Mouse (Mus musculus): Measurements from ENCODE around the gene Cpne6. TPM values are rescaled to one million over a fixed set of nuclear protein-coding genes. Genes with fewer than 3 reads are reported as not detected.

The Cpne6 gene
- total RNA-seq, 2 experiments from 2014 or later = 0.53 to 1.1 TPM

DNA sequence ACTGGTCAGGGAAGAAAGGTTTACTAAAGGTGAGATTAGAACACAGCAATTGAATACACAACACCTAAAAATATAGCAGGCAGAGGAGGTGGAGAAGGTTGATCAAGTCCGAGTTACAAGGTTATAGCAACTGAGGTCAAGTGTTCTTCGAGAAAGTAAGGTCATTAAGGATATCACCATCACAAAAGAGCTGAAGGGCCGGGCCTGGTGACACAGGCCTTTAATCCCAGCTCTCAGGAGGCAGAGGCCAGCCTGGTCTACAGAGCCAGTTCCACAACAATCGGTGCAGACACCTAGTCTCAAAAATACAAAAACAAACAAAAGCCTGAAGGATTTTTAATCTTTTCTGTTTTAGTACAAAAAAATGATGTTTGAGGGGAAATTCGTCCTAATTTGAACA is 41.1 kb downstream of the Cpne6 start:
- DNase-seq (ENCODE audit: low spot score in 2 of 2) = no peak

DNA sequence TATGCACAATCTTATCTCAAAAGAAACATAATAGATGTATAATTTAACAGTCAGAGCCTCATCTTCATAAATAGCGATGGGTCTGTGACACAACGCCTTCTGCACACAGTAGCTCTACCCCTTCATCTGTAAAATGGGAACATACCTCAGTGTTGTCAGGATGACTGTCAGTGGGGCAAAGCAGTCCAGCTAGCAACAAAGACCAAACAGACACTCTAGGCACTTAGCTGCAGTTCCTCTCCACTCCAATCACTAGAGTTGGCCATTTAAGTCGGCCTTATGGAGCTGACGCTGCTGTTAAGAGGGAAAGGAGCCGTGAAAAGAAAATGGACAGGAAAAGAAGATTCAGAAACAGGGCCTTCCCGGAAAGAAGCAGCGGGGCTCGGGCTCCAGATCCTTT is 41.5 kb downstream of the Cpne6 start:
- DNase-seq (ENCODE audit: low spot score in 2 of 2) = no peak

GRCm38 (mm10) chr14:55554635-55555034 is 44.4 kb downstream of the Cpne6 start:
- no peak for DNase-seq (ENCODE audit: low spot score in 2 of 2)

DNA sequence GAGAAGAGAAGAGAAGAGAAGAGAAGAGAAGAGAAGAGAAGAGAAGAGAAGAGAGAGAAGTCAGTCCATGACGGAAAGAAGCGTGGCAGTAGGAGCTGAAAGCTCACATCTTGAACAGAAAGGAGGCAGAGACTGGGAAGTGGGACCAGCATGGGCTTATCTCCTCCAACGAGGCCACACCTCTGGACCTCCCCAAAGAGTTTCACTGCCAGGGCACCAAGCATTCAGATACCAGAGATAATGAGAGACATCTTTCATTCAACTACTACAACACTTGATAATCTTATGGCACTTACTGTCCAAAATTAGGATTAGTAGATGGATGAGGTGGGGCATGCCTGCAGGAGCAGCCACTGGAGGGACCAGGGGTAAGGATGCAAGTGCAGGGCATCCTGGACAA is 45.5 kb downstream of the Cpne6 start:
- no peak for DNase-seq (ENCODE audit: low spot score in 2 of 2)

DNA sequence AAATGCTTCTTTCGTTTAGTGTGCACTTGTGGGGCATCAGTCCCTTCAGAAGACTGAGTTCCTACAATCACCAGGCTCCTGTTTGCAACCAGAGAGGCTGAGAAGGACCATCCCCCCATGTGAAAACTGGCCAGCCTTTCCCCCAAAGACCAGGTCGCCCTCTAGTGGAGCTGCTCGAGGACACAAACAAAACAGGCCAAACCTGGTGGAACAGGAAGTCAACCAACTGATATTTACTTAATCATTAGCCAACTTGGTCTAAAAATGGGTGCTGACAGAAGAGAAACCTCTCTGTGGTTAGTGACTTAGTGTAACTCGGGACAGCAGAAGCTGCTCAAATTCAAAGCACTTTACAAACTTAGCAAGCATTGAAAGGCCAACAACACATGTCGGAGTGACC is 46.8 kb downstream of the Cpne6 start:
- peak; percentile 43 to 67 for DNase-seq (ENCODE audit: low spot score in 2 of 2)

DNA sequence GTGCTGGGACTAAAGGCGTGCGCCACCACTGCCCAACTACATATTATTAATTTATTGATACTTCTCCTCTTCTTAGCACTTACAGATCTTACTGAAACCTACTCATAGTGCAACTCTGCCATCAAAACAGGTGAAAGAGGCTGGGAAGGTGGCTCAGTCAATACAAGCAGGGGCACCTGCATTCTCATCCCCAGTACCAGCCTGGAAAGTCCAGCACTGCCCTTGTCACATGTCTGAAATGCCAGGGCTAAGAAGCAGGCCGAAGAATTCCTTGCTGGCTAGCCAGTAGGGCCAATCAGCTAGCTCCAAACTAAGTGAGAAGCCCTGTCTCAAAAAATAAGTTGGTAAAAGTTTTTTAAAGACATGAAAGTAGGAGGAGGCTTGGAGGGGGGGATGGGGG is 47.3 kb downstream of the Cpne6 start:
- DNase-seq (ENCODE audit: low spot score in 2 of 2) = no peak

- no peak for DNase-seq (ENCODE audit: low spot score in 2 of 2)
Observed at GRCm38 (mm10) chr14:55558740-55559448, 48.6 kb downstream of the Cpne6 start.

DNA sequence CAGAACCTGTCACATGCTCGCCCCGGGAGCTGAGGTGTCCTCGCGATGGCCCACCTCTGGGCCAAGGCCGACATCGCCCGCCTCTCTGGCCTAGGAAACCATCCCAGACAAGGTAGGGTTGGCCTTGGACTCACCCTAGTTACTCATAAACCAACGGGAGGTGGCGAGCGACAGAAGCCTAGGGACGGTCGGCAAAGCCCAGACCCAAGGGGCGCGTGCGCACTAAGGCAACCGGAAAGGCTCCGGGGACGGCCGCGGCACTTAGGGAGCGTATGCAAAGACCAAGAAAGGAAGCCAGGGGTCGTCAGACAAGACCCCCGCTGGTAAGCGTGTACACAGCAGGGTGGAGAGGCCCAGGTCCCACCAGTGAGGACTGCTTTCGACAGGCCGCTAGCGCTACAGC is 49.6 kb downstream of the Cpne6 start, which contains the start of gene Dcaf11:
Gene Dcaf11 (plus strand): TSS at position 208 of the 403 bp plus-strand sequence.
- peak; percentile 70 to 87 for DNase-seq (ENCODE audit: low spot score in 2 of 2)

- DNase-seq (ENCODE audit: low spot score in 2 of 2) = peak; percentile 91 to 99
Observed at GRCm38 (mm10) chr14:55560202-55561073, 50.2 kb downstream of the Cpne6 start, which contains the start of gene A730061H03Rik. Gene A730061H03Rik (minus strand): TSS chr14:55560406.

DNA sequence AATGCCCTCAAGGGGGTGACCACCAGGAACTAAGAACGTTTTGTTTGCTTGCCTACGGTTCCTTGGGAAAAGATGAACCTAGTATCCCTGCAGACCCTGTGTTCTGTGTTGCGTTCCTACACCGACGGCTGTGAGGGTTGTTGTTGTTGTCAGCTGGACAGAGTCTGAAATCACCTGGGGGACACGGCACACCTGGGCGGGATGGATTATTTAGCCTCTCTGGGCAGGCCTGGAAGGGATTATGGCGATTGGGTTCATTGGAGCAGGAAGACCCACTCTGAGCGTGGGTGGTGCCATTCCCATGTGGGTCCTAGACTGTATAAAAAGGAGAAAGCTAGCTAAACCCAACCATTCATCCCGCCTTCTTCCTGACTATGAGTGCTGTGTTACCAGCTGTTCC is 51.6 kb downstream of the Cpne6 start:
- DNase-seq (ENCODE audit: low spot score in 2 of 2) = no peak

GRCm38 (mm10) chr14:55563249-55563648 is 53.0 kb downstream of the Cpne6 start:
- DNase-seq (ENCODE audit: low spot score in 2 of 2) = no peak

GRCm38 (mm10) chr14:55565748-55566147 is 55.5 kb downstream of the Cpne6 start:
- DNase-seq (ENCODE audit: low spot score in 2 of 2) = no peak

Other genes starting within 250 kb of the Cpne6 start
- 10 to 100 TPM; 82.9 to 85.8 TPM for gene Dhrs4, start 31.7 kb upstream of the Cpne6 start, total RNA-seq (2021)
- gene Carmil3, start 19.8 kb upstream of the Cpne6 start, total RNA-seq (2021) = 10 to 100 TPM; 19.6 to 25.4 TPM
- not detected for gene Nrl, start 14.5 kb downstream of the Cpne6 start, total RNA-seq (2021)
- 10 to 100 TPM; 63.4 to 64.0 TPM for gene Pck2, start 29.8 kb downstream of the Cpne6 start, total RNA-seq (2021)
- gene Dcaf11, start 49.6 kb downstream of the Cpne6 start, total RNA-seq (2021) = 10 to 100 TPM; 84.6 to 91.6 TPM
- gene A730061H03Rik, start 50.0 kb downstream of the Cpne6 start, total RNA-seq (2021) = 1 to 10 TPM; 1.0 to 1.2 TPM
- gene Fitm1, start 65.2 kb downstream of the Cpne6 start, total RNA-seq (2021) = 1 to 10 TPM; 6.5 to 10.0 TPM
- 100 to 1,000 TPM; 302 to 310 TPM for gene Psme1, start 67.7 kb downstream of the Cpne6 start, total RNA-seq (2021)
- gene Emc9, start 74.9 kb downstream of the Cpne6 start, total RNA-seq (2021) = 10 to 100 TPM; 40.9 to 47.0 TPM
- gene Psme2, start 80.7 kb downstream of the Cpne6 start, total RNA-seq (2021) = 100 to 1,000 TPM; 336 to 355 TPM
- gene Rnf31, start 81.3 kb downstream of the Cpne6 start, total RNA-seq (2021) = 10 to 100 TPM; 35.0 to 40.3 TPM
- gene Irf9, start 93.1 kb downstream of the Cpne6 start, total RNA-seq (2021) = 10 to 100 TPM; 19.1 to 19.9 TPM
- 1 to 10 TPM; 8.0 to 8.6 TPM for gene Rec8, start 107.6 kb downstream of the Cpne6 start, total RNA-seq (2021)
- gene Ipo4, start 125.5 kb downstream of the Cpne6 start, total RNA-seq (2021) = 100 to 1,000 TPM in 1 of 2 experiments, 10 to 100 TPM in 1; 96.8 to 108 TPM
- 1 to 10 TPM; 3.8 to 4.5 TPM for gene Gm49378, start 127.5 kb downstream of the Cpne6 start, total RNA-seq (2021)
- gene Tm9sf1, start 133.4 kb downstream of the Cpne6 start, total RNA-seq (2021) = 100 to 1,000 TPM in 1 of 2 experiments, 10 to 100 TPM in 1; 98.6 to 102 TPM
- gene Tssk4, start 139.7 kb downstream of the Cpne6 start, total RNA-seq (2021) = 1 to 10 TPM; 1.7 to 2.8 TPM
- 10 to 100 TPM; 57.4 to 63.3 TPM for gene Mdp1, start 150.1 kb downstream of the Cpne6 start, total RNA-seq (2021)
- 10 to 100 TPM; 29.2 to 29.7 TPM for gene Gmpr2, start 161.5 kb downstream of the Cpne6 start, total RNA-seq (2021)
- 100 to 1,000 TPM; 316 to 337 TPM for gene Nedd8, start 161.7 kb downstream of the Cpne6 start, total RNA-seq (2021)
- gene Tinf2, start 171.4 kb downstream of the Cpne6 start, total RNA-seq (2021) = 10 to 100 TPM; 33.0 to 33.2 TPM
- gene Tgm1, start 203.5 kb downstream of the Cpne6 start, total RNA-seq (2021) = 1 to 10 TPM; 1.4 to 1.8 TPM
- gene Rabggta, start 211.8 kb downstream of the Cpne6 start, total RNA-seq (2021) = 10 to 100 TPM; 23.8 to 25.7 TPM
- 10 to 100 TPM; 74.1 to 77.7 TPM for gene Dhrs1, start 235.2 kb downstream of the Cpne6 start, total RNA-seq (2021)
- 10 to 100 TPM; 24.5 to 27.1 TPM for gene Nop9, start 235.2 kb downstream of the Cpne6 start, total RNA-seq (2021)
- 10 to 100 TPM in 1 of 2 experiments, 1 to 10 TPM in 1; 4.6 to 12.0 TPM for gene Cideb, start 248.0 kb downstream of the Cpne6 start, total RNA-seq (2021)